Mouse (Mus musculus) forebrain, embryonic 11.5 days (tissue): ENCODE data around the gene Capn3. TPM values are rescaled to one million over a fixed set of nuclear protein-coding genes. Genes with fewer than 3 reads are reported as not detected.

Experiments
- ATAC-seq: fragments of 200-750 bp; cut with Nextera tagmentation; replicated peaks from 2 replicates; pipeline ENCODE4 v1.8.0; 2017; ENCODE audit warnings: moderate TSS enrichment; ENCODE audit not compliant: low FRiP score
- DNase-seq: peaks from one replicate; pipeline ENCODE4 v3.0.0-alpha.2; 2017; ENCODE audit warnings: low spot score
- H3K27ac ChIP-seq: fragments of 300-500 bp; sonication (generic); 2 replicates; pipeline ENCODE4 v1.5.1; 2014; ENCODE audit warnings: low read depth, low read length
- H3K27me3 ChIP-seq: fragments of 300-500 bp; sonication (generic); 2 replicates; pipeline ENCODE4 v1.6.1; 2014; ENCODE audit warnings: mild to moderate bottlenecking, low read length, mixed read lengths; ENCODE audit not compliant: control insufficient read depth, insufficient read depth
- H3K36me3 ChIP-seq: fragments of 300-500 bp; sonication (generic); 2 replicates; pipeline ENCODE4 v1.6.1; 2014; ENCODE audit warnings: mild to moderate bottlenecking, low read length, moderate library complexity, mixed read lengths; ENCODE audit not compliant: control insufficient read depth, insufficient read depth
- H3K4me1 ChIP-seq: fragments of 300-500 bp; sonication (generic); replicated peaks from 2 replicates; pipeline ENCODE4 v1.6.1; 2014; ENCODE audit warnings: low read length, mixed read lengths; ENCODE audit not compliant: control insufficient read depth, insufficient read depth
- H3K4me2 ChIP-seq: fragments of 300-500 bp; sonication (generic); 2 replicates; pipeline ENCODE4 v1.6.1; 2014; ENCODE audit warnings: low read depth, mild to moderate bottlenecking, low read length, moderate library complexity, mixed read lengths; ENCODE audit not compliant: severe bottlenecking
- H3K4me3 ChIP-seq: fragments of 300-500 bp; sonication (generic); 2 replicates; pipeline ENCODE4 v1.5.1; 2014; ENCODE audit warnings: low read depth, low read length
- H3K9ac ChIP-seq: fragments of 300-500 bp; sonication (generic); 2 replicates; pipeline ENCODE4 v1.6.1; 2014; ENCODE audit warnings: low read length
- H3K9me3 ChIP-seq: fragments of 300-500 bp; sonication (generic); 2 replicates; pipeline ENCODE4 v1.6.1; 2016; ENCODE audit warnings: low read length, mixed read lengths; ENCODE audit not compliant: control insufficient read depth
- WGBS: fragments of 180-500 bp; shearing (Covaris S2); extraction: QIAGEN DNeasy Blood & Tissue Kit; methylation state at CpG from one replicate; pipeline ENCODE4 v1.1.7; 2014; 5-methylcytosine and 5-hydroxymethylcytosine counted together
- polyA plus RNA-seq: library from polyadenylated mRNA; unstranded; fragments of >200 nt; fragmentation: Nextera tagmentation; extraction: Ambion mirVana; gene quantifications from 2 replicates; pipeline ENCODE4 v1.2.1, GENCODE M21; 2014

Capn3 gene
- 3.7 and 4.4 TPM in 2 replicates for polyA plus RNA-seq

DNA sequence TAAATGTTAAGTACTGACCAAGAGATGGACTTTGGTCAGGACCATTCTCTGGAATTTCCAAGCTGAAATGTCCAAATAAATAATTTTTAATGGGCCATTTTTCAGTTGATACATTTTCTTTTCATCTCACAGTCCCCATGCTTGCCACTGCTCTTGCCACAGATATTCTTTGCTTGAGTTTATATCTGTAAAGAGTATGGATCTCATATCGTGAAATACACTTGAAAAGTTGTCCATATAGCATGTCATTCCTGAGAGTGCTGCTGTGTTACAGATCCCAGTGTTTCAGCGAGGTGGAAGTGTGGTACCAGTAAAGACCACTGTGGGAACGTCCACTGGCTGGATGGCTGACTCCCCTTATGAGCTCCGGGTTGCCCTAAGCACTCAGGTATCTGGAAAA, at the start of gene Capn3:
TSS of gene Capn3 (plus strand) at position 301 of the 400 bp plus-strand sequence.
- ATAC-seq (no peak), DNase-seq (no peak)
- H3K4me2 ChIP-seq: no peak within 1 kb of the TSS
- no peaks in the 10 kb centered on the region for H3K4me1 ChIP-seq
- no peak within 1 kb of the TSS for H3K4me3 ChIP-seq
- no peaks in the 10 kb centered on the region for H3K27me3 ChIP-seq
- no peak within 1 kb of the TSS for H3K27ac ChIP-seq
- no peaks in the 10 kb centered on the region for H3K36me3 ChIP-seq
- H3K9me3 ChIP-seq: no peaks in the 10 kb centered on the region; the same call in 1 of the 2 replicates
- no peak within 1 kb of the TSS for H3K9ac ChIP-seq
- WGBS: 81% methylated on average over 4 of the region's 4 CpGs

GRCm38 (mm10) chr2:120411096-120411628, 44.7 kb upstream of the Capn3 start:
- no peak for ATAC-seq
- WGBS: 95% methylated on average over 3 of the region's 3 CpGs

DNA sequence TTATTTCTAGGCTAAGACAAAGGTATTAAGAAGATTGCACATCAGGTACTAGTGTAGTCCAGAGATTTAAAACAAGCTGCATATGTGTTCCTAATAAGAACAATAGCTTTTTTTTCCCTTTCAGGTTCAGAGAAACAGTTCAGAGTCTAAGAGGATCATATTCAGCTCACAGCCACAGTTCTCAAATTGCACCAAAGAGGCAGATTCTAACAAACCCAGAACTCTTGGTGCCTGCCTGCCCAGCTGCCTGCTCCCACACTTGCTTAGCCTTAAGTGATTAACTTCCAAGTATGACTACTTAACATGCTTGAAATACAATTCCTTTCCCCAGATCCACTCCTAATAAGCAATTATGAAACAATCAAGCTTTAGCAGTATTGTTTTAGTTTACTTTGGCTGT, 41.7 kb upstream of the Capn3 start:
- Histone ChIP-seq H3K27ac (no peak overlapping the region), H3K4me1 (no peaks in the 10 kb centered on the region), H3K9me3 (no peaks in the 10 kb centered on the region), H3K36me3 (no peaks in the 10 kb centered on the region), H3K27me3 (no peaks in the 10 kb centered on the region), H3K4me3 (no peak overlapping the region), H3K4me2 (no peak overlapping the region), H3K9ac (no peak overlapping the region)
- no peak for DNase-seq
- no peak for ATAC-seq

More at GRCm38 (mm10) chr2:120411096-120411628, 44.7 kb upstream of the Capn3 start:
- H3K9ac ChIP-seq: no peak overlapping the region
- H3K4me2 ChIP-seq: no peak overlapping the region
- H3K4me1 ChIP-seq: no peaks in the 10 kb centered on the region
- no peaks in the 10 kb centered on the region for H3K36me3 ChIP-seq
- no peaks in the 10 kb centered on the region for H3K9me3 ChIP-seq
- no peaks in the 10 kb centered on the region for H3K27me3 ChIP-seq
- H3K4me3 ChIP-seq: no peak overlapping the region
- no peak for DNase-seq
- no peak overlapping the region for H3K27ac ChIP-seq

- Histone ChIP-seq H3K27me3 (no peaks in the 10 kb centered on the region), H3K36me3 (no peaks in the 10 kb centered on the region), H3K9ac (no peak overlapping the region), H3K4me2 (no peak overlapping the region), H3K27ac (no peak overlapping the region), H3K4me1 (no peaks in the 10 kb centered on the region), H3K4me3 (no peak overlapping the region), H3K9me3 (no peaks in the 10 kb centered on the region)
- 65% methylated on average over 1 of the region's 1 CpGs for WGBS
- DNase-seq: no peak
- ATAC-seq: no peak
Measured at GRCm38 (mm10) chr2:120414738-120415414, 40.9 kb upstream of the Capn3 start.

DNA sequence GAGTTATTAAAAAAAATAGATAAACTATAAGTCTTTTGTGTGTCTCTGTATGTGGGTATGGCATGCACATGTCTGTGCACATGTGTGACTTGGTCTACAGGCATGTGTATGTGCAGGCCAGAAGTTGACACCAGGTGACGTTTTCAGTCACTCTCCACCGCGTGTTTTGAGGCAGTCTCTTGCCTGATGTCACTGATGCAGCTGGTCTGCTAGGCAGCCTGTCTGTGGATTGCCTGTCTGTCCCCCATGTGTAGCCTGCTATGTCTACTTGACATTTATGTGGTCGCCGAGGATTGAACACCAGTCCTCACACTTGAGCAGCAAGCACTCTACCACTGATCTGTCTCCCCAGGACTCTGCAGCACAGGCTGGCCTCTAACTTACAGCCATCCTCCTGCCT, 31.4 kb upstream of the Capn3 start:
- Histone ChIP-seq H3K27me3 (no peaks in the 10 kb centered on the region), H3K27ac (no peak overlapping the region), H3K4me2 (no peak overlapping the region), H3K4me1 (no peaks in the 10 kb centered on the region), H3K4me3 (no peak overlapping the region), H3K9ac (no peak overlapping the region), H3K36me3 (no peaks in the 10 kb centered on the region), H3K9me3 (no peaks in the 10 kb centered on the region)
- ATAC-seq: no peak
- 92% methylated on average over 5 of the region's 5 CpGs for WGBS
- no peak for DNase-seq

DNA sequence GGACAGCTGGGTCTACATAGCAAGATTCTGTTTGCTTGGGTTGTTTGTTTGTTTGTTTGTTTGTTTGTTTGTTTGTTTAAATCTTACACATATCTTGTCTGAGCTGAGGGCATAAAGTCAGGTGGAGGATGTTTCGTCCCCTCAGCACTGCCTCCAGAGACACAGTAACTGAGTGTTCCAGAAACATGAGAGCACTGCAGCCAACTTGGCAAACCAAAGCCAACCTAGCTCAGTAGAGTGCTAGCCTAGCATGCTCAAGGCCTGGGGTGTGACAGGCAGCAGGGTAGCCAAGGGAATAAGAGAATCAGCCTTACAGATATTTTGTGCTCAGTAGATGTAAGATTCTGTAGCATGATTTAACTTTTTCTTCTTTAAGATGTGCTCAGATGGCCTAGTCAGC, 11.3 kb upstream of the Capn3 start:
- H3K4me1 ChIP-seq: no peaks in the 10 kb centered on the region
- DNase-seq (no peak), ATAC-seq (no peak)
- H3K27ac ChIP-seq: no peak overlapping the region
- 85% methylated on average over 1 of the region's 1 CpGs for WGBS
- H3K27me3 ChIP-seq: no peaks in the 10 kb centered on the region
- no peaks in the 10 kb centered on the region for H3K36me3 ChIP-seq
- no peaks in the 10 kb centered on the region for H3K9me3 ChIP-seq
- H3K9ac ChIP-seq: no peak overlapping the region
- H3K4me2 ChIP-seq: no peak overlapping the region
- H3K4me3 ChIP-seq: no peak overlapping the region

- no peak overlapping the region for H3K9ac ChIP-seq
- no peak overlapping the region for H3K4me2 ChIP-seq
- WGBS: 84% methylated on average over 10 of the region's 10 CpGs
- no peaks in the 10 kb centered on the region for H3K36me3 ChIP-seq
- no peaks in the 10 kb centered on the region for H3K27me3 ChIP-seq
- H3K4me3 ChIP-seq: no peak overlapping the region
- no peaks in the 10 kb centered on the region for H3K9me3 ChIP-seq
- ATAC-seq (no peak), DNase-seq (no peak)
- no peak overlapping the region for H3K27ac ChIP-seq
- no peaks in the 10 kb centered on the region for H3K4me1 ChIP-seq
Measured at GRCm38 (mm10) chr2:120446373-120446772, 9.4 kb upstream of the Capn3 start.

DNA sequence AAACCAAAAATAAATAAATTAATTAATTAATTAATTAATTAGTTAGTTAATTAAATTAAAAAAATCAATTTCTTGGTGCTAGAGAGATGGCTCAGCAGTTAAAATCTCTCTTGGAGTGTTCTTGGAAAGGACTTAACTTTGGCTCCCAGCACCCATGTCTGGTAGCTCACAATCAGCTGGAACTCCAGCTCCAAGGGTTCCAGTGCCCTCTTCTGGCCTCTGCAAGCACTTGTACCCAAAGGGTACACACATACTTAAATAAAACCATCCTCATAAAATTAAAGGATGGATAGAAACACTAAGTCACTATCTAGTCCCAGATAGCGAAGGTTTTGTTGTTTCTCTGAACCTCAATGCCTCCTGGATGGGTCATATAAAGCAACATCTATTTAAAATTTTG, 8.5 kb upstream of the Capn3 start:
- H3K4me2 ChIP-seq: no peak overlapping the region
- no peak overlapping the region for H3K4me3 ChIP-seq
- DNase-seq (no peak), ATAC-seq (no peak)
- H3K36me3 ChIP-seq: no peaks in the 10 kb centered on the region
- no peaks in the 10 kb centered on the region for H3K4me1 ChIP-seq
- 91% methylated on average over 1 of the region's 1 CpGs for WGBS
- H3K9me3 ChIP-seq: no peaks in the 10 kb centered on the region
- H3K9ac ChIP-seq: no peak overlapping the region
- no peak overlapping the region for H3K27ac ChIP-seq
- no peaks in the 10 kb centered on the region for H3K27me3 ChIP-seq

DNA sequence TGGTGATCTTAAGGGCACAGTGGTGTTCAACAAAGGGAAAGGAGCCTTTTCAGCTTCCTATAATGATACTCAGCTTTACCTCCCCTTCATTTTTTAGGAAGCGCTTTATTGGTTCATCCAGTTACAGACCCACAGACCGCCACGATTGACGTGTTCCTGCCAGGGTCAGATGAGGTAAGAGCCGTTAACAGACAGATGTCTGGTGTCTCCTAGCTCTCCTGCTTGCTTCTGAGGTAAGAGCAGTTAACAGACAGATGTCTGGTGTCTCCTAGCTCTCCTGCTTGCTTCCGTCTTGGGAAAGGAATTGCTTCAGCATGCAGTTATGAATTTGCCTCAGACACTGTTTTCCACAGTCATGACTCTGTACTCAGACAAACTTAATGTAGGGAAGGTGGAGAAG, 5.1 kb upstream of the Capn3 start:
- Histone ChIP-seq H3K27me3 (no peaks in the 10 kb centered on the region), H3K4me2 (no peak overlapping the region), H3K4me3 (no peak overlapping the region), H3K9ac (no peak overlapping the region), H3K4me1 (no peaks in the 10 kb centered on the region), H3K9me3 (no peaks in the 10 kb centered on the region; the same call in 1 of the 2 replicates), H3K36me3 (no peaks in the 10 kb centered on the region), H3K27ac (no peak overlapping the region)
- ATAC-seq (no peak), DNase-seq (no peak)
- 67% methylated on average over 6 of the region's 6 CpGs for WGBS
